Comparison of ENCODE assay signal across 8 mouse cellular contexts in genomic region chr8:126884202-126884926, GRCm38 (mm10).
A peak's percentile ranks its signal among the peaks of the same experiment; 100 is the strongest.
DNase-seq lines count a peak whose midpoint lies in the region; ATAC-seq lines count a peak whose summit lies in the region.

No protein-coding gene starts in this region.

- no peaks in the 10 kb centered on the region for H3K27me3 ChIP-seq in neural tube, embryonic 14.5 days (ENCODE audit: control insufficient read depth, insufficient read depth, low read length)

- no peak overlapping the region for H3K4me2 ChIP-seq in neural tube, embryonic 14.5 days (ENCODE audit: low read depth, low read length)

- DNase-seq in embryo, embryonic 11 days, result peak; percentile 42
- no peak for DNase-seq in embryo, embryonic 10 days (ENCODE audit: low spot score)
- DNase-seq in gastrocnemius, postnatal 25 days, result peak; percentile 76
- DNase-seq in left cerebral cortex, postnatal 36 days (ENCODE audit: low spot score in 2 of 2), result peak; percentile 30 to 51

- peak overlapping the region; percentile 66 for H3K27ac ChIP-seq in brown adipose tissue, adult 24 weeks (replicated peaks; ENCODE audit: low read depth, low read length)
- peak overlapping the region; percentile 1; the same call in 1 of the 2 replicates for H3K27ac ChIP-seq in neural tube, embryonic 14.5 days (ENCODE audit: low read depth, low read length)

- peaks cover 13% of the 10 kb centered on the region for H3K4me1 ChIP-seq in brown adipose tissue, adult 24 weeks (ENCODE audit: control insufficient read depth, insufficient read depth, insufficient read length, low read length)
- H3K4me1 ChIP-seq in neural tube, embryonic 14.5 days (ENCODE audit: control insufficient read depth, insufficient read depth, low read length), result peaks cover 7% of the 10 kb centered on the region; the same call in 1 of the 2 replicates

- intact Hi-C loops in left cerebral cortex, postnatal 36 days (cut with DNase I), result loop anchor here (5.0 kb wide), 1 partner anchor 217 kb away; no protein-coding TSS in a partner anchor

- H3K4me3 ChIP-seq in brown adipose tissue, adult 24 weeks (ENCODE audit: insufficient read depth, low read depth, low read length), result no peak overlapping the region
- H3K4me3 ChIP-seq in neural tube, embryonic 14.5 days (ENCODE audit: low read depth, low read length), result no peak overlapping the region

- no peaks in the 10 kb centered on the region for H3K9me3 ChIP-seq in neural tube, embryonic 14.5 days (ENCODE audit: control insufficient read depth, low read length)

- H3K36me3 ChIP-seq in neural tube, embryonic 14.5 days (ENCODE audit: control insufficient read depth, insufficient read depth, low read length), result no peaks in the 10 kb centered on the region

- peak; percentile 78 for ATAC-seq in inflammation-experienced regulatory T-cells, adult 6 months
- ATAC-seq in neural tube, embryonic 14.5 days (ENCODE audit: low read depth), result peak; percentile 58; the same call in 1 of the 2 replicates
- no peak for ATAC-seq in erythroid progenitor cell, adult 5-6 weeks (replicated peaks; ENCODE audit: low FRiP score, poor library complexity, severe bottlenecking)

- H3K9ac ChIP-seq in neural tube, embryonic 14.5 days (replicated peaks; ENCODE audit: low read depth, low read length), result no peak overlapping the region

- 35% methylated on average over 6 of the region's 6 CpGs for WGBS in neural tube, embryonic 14.5 days
